Mouse (Mus musculus): Measurements from ENCODE around the gene Il9r.

Il9r gene

DNA sequence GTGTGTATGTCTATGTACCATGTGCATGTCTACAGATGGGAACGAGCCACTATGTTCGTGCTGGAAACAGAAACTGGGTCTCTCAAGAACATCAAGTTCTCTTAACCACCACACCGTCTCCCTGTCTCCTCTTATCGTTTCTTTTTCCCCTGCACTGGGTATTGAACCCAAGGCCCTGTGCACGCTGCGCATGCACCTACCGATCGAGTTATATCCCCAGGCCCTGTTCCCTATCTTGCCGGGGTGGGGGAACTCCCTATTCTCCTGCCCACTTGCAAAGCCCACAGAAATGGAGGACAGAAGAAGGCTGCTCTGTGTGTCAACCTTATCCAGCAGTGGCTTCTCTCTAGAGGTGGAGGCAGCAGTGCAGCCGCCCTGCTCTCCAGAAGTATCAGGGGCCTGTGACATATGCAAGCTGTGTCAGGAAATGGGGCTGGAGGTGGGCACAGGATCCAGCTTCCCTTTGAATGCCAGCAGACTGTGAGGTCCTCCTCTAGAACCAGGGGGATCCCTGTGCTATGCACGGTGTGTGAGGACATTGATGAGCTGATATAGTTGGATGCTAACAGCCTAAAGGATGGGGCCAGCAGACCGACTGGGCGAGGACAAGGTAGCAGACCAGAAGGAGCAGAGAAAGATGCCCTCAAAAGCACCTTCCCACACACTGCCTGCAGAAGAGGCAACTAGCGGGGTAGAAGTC, 1.7 kb downstream of the Il9r start:
- no peak for DNase-seq (ENCODE audit: low spot score)

- DNase-seq (ENCODE audit: low spot score): no peak
Observed at GRCm38 (mm10) chr11:32197766-32198165, 2.3 kb downstream of the Il9r start.

DNA sequence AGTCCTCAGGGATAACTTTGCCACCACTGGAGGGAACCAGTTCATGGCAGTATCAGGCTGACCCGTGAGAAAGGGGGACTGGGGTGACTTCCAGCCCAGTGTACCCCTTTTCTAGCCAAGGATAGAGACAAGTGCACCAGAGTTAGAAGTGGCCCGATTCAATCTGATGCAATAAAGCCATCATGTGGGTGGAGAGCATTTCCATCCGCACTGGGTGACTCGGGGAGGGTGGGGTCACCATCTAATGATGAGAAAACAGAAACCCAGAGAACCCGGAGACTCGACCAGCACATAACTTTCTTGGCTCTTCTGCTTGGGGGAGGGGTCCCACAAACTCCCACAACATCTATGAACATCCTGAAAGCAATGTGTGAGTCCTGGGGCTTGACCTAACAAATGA, 3.4 kb downstream of the Il9r start:
- no peak for DNase-seq (ENCODE audit: low spot score)

DNA sequence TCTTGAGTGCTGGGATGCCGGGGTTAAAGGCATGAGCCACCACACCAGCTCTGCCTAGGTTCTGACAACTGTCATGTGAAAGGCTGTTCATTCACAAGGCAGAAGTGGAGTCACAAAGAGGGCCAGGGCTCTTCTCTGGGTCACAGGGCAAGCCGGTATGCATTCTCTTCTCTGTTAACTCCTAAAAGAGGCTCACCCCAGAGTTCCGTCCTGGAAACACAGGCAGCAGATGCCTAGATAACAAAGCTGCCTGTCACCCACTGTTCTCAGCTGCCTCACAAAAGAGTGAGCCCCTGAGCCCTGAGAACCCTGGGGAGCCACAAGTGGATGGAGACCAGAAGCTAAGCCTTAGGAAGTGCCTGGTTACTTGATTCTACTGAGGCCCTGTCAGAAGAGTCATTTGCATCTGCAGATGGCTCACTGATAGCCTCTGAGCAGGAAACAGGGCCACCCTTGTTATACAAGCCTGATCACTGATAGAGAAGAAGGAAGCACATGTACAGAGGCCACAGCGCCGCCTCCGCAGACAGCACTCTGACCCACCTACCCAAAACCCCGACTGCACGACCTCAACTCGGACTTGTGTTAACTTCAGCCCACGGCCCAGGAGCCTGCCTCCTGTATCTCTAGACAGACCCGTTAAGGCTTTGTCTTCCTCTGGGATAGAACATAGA, 4.1 kb downstream of the Il9r start:
- DNase-seq (ENCODE audit: low spot score): no peak

DNA sequence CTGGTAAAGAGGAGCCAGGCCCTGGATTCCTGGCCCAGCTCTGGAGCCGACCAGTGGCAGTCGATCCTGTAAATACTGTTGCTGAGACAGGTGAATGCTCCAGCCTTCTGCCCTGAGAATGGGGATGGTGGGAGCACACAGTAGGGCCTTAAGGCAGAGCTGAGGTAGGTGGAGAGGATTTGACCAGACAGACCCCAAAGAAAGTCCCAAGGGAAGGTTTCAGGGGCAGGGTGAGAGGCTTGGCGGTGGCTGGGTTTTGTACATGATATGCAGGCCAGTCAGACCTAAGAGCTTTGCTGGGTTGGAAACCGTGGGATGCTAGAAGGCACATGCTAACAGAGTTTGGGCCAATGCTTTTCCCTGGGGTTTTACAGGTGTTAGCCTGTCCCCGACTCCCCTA, 5.5 kb downstream of the Il9r start:
- no peak for DNase-seq (ENCODE audit: low spot score)

- no peak for DNase-seq (ENCODE audit: low spot score)
Observed at GRCm38 (mm10) chr11:32194086-32194485, 6.0 kb downstream of the Il9r start.

GRCm38 (mm10) chr11:32193156-32193555, 6.9 kb downstream of the Il9r start:
- no peak for DNase-seq (ENCODE audit: low spot score)

GRCm38 (mm10) chr11:32190603-32191110, 9.4 kb downstream of the Il9r start:
- DNase-seq (ENCODE audit: low spot score): no peak

DNA sequence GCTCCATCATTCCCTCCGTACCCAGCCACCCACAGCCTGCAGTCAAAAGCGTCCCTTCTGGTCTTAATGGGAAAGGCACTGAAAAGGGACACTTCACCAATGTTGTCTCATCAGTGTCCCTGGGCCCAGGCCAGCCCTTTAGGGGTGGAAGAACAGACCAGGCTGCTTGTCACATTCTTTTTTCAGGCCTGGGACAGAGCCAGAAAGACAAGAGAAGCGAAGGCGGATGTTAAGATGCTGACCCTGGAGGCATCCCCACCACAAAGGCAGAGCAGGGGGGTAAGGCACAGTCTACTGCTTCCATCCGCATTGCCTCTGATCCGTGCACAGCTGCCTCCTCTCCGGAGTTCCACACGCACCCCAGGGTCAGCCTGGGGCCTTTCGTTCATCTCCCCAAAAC, 10.0 kb downstream of the Il9r start:
- no peak for DNase-seq (ENCODE audit: low spot score)

GRCm38 (mm10) chr11:32189434-32189833, 10.6 kb downstream of the Il9r start:
- no peak for DNase-seq (ENCODE audit: low spot score)

- DNase-seq (ENCODE audit: low spot score): no peak
Observed at GRCm38 (mm10) chr11:32188881-32189280, 11.2 kb downstream of the Il9r start.

DNA sequence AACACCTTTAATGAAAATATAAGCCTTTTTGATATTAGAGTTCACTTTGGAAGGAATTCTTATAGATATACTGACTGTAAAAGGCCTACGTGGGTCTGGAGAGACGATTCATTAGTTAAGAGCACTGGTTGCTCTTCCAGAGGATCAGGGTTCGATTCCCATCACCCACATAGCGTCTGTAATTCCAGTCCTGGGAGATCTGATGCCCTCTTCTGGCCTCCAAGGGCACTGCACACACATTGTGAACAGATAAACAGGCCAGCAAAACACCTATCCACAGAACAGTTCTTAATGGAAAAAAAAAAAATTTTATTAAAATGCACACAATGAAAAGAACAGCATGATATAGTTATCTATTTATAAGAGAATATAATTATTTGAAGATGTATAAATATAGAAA, 12.8 kb downstream of the Il9r start:
- no peak for DNase-seq (ENCODE audit: low spot score)

- no peak for DNase-seq (ENCODE audit: low spot score)
Observed at GRCm38 (mm10) chr11:32186031-32186430, 14.0 kb downstream of the Il9r start.

DNA sequence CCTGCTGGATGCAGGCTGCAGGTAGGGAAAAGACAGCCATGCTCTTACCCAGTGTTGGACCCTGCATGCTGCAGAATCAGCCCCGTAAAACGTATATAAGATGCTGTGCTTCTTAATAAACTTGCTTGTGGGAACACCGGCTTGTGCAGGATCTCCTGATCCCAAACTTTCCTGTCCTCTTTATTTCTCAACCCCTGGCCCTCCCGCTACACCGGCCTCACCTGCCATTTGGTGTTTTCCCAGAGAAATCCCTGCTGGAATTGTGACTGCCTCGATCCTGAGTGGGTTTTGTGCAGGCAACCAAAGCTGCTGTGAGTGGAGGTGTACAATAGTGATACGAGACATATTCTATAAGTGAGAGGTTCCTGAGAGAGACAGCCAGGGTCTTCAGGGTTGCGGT, 15.6 kb downstream of the Il9r start:
- no peak for DNase-seq (ENCODE audit: low spot score)

DNA sequence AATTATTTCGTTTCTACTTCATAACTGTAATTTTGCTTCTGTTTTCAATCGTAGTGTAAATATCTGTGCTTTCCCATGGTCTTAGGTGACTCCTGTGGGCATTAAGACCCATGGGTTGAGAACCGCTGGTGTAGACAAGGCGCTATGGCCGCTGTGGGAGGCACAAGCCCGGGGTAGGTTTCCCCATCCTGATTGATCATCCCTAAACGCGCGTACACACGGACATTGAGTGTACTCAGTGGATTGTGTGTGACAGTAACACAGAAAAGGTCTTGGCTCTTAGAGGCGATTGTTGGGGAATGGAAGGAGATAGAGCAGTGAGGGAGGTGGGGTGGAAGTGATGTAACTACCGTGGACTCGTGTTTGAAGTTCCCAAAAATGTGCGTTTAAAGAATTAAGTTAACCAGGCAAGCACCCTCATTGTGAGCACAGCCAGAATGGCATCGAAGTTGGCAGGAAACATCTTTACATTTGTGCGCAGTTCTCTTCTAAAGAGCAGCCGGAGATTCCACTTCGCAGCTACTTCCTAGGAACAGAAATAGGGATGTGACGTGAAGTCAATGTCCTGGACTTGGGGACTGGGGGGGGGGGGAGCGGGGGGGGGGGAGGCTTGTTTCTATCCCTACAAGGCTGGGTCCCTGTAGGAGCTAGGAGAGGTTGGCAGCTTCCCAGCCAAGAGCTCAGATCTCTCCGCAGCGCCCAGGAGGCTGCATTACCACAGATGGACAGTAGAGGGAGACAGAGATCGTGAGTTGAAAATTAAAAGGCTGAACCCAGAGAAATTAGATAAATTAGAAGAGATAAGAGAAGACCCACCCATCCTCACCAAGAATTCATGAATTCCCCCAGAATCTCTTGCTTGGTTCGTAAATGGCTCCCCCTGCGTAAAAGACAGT, 17.9 kb downstream of the Il9r start:
- DNase-seq (ENCODE audit: low spot score): peak; percentile 31

DNA sequence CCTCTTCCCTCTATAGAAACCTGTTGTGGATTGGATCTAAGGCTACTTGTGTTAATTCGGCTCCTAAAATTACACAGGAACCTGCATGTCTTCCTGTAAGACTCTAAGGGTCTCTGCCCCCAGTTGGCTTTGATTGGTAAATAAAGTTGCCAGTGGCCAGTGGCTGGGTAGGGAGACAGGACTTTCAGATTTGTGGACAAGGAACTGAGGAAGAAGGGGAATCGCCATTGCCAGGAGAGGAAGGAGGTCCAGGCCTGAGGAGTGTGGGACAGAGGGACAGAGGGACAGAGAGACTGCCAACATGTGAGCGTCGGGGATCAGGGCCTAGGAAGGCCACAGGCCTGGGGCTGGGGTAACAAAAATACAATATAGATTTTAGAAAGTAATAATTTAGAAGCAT, 18.8 kb downstream of the Il9r start:
- no peak for DNase-seq (ENCODE audit: low spot score)

DNA sequence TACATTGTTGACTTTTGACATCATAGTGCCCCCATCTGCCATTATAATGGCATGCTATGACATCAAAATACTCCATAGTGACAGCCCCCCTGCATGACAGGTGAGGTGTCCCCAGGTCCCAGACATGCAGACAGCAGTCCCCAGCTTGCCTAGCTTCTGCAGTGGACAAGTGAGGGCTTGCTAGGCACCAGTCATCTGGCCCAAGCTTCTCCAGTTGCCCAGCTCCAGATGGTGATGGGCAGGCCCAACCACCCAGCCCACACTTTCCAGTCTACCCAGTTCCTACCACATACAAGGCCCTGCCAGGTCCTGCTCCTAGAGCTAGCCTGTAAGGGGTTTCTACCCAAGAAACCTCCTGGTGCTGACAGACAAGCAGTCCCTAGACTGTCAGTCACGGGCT, 21.6 kb downstream of the Il9r start:
- no peak for DNase-seq (ENCODE audit: low spot score)

- no peak for DNase-seq (ENCODE audit: low spot score)
Observed at GRCm38 (mm10) chr11:32166683-32167082, 33.4 kb downstream of the Il9r start.

- DNase-seq (ENCODE audit: low spot score): peak; percentile 35
Observed at GRCm38 (mm10) chr11:32161922-32162804, 37.9 kb downstream of the Il9r start.

DNA sequence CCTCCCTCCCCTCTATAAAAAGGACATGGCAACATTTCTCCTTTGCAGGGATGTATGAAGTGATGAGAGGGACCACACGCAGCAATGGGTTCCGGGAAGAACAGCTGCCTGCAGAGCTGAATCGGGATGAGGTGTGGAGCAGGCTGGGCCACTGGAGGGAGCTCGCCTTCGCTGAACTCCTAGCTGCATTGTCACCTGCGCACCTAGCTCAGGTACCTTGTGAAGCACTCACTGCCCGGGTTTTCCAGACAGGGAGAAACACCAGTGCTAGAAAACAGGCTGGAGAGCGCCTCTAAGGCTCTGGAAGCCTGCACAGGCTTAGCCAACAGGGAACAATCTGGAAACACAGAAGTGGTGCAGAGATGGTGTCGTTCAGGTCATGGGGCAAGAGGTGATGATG, 38.6 kb downstream of the Il9r start:
- DNase-seq (ENCODE audit: low spot score): no peak

GRCm38 (mm10) chr11:32160341-32160740, 39.7 kb downstream of the Il9r start:
- no peak for DNase-seq (ENCODE audit: low spot score)

- no peak for DNase-seq (ENCODE audit: low spot score)
Observed at GRCm38 (mm10) chr11:32159176-32159575, 40.9 kb downstream of the Il9r start.

All from ovary, adult 18-20 months (tissue).